Mouse (Mus musculus): ENCODE data around the gene Ccdc149. TPM values are rescaled to one million over a fixed set of nuclear protein-coding genes. Genes with fewer than 3 reads are reported as not detected.
A peak's percentile ranks its signal among the peaks of the same experiment; 100 is the strongest.

The Ccdc149 gene
- polyA plus RNA-seq, 1 experiment from 2014 or later = 0.42 TPM

DNA sequence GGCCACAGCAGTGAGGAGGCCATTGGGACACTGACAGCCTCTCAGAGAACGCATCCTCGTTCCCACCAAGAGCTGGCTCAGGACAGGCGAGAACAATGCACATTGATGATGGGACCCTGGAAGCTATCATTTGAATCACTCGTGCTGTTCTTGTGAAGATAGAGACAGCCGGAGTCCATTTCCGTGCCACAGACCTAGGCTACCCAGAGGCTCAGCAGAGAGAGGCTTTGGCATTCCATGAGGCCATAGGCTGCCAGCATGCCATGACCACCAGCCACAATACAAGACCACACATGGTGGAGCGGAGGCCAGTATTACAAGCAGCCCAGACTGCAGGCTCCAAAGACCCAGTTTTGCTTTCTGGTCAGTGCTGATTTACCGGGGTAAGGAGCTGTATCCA, 88.5 kb downstream of the Ccdc149 start:
- DNase-seq (ENCODE audit: low spot score) = no peak

DNA sequence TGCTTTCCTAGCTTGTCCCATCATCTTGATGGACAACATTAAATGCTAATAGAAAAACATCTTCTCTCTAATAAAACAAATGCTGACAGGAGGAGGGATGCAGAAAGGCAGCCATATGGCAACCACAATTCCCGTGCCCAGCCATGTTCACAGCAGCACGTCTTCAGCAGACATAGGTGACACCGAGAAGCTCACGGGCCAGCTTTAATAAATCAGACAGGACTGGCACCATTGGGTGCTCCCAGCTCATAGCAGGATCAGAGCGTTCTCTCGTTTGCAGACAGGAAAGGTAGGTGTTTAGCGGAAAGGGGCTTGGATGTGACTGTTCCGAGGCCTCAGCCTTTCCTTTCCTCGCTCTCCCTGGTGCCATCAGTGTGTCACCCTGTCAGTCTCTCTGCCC, 95.5 kb downstream of the Ccdc149 start:
- no peak for DNase-seq (ENCODE audit: low spot score)

DNA sequence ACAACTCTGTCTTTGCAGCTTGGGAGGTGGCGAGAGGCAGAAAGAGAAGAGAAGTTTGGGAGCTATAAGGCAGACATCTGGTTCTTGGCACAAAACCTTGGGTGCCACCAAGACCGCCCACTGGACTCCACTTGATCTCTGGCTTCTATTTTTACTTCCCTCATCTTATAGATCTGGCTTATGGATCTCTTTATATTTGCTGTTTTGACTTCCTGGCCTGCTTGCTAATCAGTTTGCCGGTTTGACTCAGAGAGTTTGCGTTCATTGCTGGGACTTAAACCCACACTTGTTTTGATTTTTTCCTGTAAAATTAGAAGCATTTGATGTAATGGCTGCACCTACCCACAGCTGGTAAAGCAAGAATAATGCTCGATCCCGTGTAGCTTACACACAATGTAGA, 100.4 kb downstream of the Ccdc149 start:
- DNase-seq (ENCODE audit: low spot score) = no peak

DNA sequence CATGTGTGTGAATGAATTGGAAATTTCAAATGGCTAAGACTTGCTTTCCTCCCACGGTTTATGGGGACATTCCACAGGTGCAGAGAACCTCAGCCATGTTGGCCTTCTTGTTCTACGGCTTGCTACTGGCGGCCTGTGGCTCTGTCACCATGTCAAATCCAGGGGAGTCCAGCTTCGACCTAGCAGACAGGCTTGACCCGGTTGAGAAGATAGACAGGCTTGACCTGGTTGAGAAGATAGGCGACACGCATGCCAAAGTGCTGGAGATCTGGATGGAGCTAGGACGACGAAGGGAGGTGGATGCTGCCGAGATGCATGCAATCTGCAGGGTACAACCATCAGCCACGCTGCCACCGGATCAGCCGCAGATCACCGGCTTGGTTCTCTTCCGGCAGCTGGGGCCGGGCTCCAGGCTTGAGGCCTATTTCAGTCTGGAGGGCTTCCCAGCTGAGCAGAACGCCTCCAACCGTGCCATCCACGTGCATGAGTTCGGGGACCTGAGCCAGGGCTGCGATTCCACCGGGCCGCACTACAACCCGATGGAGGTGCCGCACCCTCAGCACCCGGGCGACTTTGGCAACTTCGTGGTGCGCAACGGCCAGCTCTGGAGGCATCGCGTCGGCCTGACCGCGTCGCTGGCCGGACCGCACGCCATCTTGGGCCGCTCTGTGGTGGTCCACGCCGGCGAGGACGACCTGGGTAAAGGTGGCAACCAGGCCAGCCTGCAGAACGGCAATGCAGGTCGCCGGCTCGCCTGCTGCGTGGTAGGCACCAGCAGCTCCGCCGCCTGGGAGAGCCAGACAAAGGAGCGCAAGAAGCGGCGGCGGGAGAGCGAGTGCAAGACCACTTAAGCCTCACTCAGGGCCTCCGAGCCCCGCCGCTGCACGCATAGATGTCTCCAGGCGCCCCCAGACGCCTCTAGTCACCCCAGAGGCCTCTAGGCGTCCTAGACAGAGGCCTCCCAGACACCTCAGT, 103.2 kb downstream of the Ccdc149 start:
- no peak for DNase-seq (ENCODE audit: low spot score)

DNA sequence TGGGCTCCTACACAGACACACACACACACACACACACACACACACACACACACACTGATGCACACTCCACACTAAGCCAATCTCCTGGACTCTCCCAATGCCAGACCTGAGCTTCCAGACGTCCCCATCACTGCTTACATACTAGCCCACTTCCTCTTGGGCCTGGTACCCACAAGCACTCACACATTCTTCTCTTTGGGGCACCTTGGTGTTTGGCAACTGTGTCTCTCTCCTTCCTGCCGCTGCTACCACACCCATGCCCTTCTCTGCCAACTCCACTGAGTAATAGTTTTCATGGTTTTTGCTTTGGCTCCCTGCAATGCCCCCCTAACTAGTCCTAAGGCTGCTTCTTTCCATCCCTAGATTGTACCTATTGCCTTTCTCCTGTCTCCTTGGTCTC, 104.7 kb downstream of the Ccdc149 start:
- no peak for DNase-seq (ENCODE audit: low spot score)

DNA sequence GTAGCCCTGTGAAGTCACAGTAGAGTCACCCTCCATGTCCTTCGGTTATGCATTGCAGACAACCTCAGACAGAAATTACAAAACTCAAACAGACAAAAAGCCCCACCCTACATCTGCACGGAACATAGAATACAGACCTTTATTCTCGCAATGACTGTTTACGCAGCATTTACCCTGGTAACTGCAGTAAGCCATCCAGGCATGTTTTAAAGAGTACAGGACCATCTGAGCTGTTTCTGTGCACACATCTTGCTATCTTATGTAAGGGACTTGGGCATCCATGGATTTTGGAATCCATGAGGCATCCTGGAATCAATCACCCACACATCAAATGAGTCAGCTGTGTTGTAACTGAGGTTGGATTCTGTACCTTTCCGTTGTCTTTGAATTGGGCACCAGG, 105.4 kb downstream of the Ccdc149 start:
- DNase-seq (ENCODE audit: low spot score) = no peak

DNA sequence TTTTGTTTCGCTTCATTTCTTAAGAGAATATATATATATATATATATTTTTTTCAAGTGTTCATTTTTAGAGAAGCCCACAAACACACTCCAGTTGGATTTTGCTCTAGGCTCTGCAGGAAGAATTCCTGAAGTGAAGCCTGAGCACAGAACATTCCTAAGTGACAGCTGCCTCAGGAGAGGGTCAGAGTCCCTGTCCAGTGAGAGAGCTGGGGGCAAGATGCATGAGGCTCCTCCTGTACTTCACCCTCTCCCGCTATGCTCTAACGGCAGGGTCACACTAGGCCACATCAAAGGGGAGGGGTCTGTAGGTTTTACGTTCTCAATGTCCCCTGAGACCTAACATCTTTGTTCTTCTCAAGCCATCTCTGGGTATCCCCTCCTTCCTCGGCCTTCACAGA, 106.8 kb downstream of the Ccdc149 start:
- no peak for DNase-seq (ENCODE audit: low spot score)

DNA sequence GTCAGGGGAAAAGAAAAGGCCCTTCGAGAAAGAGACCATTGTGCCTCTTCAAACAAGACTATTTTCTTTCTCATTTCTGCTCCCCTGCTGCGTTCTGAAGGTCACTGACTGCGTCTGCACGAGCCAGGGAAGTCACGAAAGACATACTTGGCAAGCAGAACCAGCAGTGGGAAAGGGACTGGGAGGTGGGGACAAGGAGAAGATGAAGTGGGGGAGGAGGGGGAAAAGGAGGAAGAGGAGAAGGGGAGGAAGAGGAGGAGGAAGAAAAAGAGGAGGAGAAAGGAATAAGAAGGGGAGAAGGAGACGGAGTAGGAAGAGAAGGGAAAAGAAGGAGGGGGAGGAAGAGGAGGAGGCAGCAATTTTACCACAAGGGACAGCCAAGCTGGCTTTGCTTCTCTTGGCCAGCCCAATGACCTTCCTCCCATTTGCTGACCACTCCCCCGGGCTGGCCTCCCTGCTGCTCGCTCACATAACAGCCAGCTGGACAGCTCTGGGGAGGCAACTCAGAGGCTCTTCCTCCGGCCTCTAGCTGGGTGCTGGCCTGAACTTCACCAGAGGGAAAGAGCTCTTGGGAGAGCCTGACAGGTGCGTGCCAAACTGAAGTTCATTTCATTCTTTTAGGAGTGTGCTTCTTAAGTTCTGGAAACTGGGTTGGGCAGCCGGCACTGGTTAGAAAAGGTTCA, 107.7 kb downstream of the Ccdc149 start, which contains the start of gene Sod3:
Gene Sod3 (plus strand): TSS at position 324 of the 683 bp plus-strand sequence.
- DNase-seq (ENCODE audit: low spot score) = no peak

DNA sequence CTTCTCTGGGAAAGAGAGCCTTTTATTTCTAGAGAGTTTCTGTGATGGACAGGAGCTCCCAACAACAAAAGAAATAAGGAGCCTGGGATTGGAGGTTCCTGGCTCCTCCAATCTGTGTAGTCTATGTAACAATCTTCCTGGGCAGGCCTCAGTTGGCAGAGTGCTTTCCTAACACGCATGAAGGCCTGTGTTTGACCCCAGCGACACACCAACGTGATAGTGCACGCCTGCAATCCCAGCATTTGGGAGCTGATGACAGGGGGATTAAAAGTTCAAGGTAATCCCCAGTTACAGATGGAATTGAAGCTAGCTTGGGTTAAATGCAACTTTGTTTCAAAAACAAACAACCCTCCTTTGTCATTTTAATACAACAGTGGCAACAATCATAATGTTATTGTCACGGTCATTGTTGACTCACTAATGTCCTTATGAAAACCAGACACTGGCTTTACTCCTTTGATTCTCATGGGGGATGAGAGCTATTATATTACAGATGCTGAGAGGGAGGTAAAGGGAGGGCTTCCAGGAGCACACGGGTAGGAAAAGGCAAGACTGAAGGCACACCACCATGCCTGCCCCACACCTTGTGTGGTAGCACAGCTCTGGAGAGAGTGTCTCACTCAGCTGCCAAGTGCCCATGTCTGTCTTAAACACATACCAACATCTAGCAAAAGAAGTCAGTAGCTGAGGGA, 108.4 kb downstream of the Ccdc149 start:
- DNase-seq (ENCODE audit: low spot score) = no peak

DNA sequence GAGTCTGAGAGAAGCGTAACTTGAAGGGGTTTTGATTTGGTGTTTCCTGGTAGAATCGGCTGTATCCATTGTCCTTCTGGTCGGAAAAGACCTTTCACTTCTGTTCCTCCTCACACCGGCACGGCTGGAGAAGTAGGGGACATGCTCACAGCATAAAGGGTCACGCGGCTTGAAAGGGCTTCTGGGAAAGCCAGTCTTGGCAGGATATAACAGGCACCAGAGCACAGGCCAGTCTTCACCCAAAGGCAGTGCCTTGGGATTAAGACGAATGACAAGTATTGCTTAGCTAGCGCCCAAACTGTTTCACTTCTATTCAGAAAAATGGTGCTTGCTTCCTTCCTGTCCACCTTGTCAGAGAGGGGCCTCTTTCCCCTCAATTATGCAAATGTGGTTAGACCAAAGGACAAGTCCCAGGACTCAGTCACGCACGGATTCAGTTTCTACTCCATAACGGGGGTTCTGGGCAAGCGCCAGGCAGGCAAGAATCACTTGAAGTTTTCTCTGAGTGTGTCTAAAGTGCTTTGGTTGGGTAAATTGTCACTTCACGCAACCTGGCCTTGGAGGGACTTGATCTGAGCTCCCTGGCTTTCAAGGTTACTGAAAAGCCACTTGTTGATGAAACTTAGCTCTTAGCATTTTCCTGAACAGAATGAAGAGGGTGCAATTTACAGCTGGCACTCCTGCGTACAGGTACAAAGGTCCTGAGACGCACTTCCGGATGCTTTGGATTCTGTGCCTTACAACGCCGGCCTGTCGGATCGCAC, 110.9 kb downstream of the Ccdc149 start:
- no peak for DNase-seq (ENCODE audit: low spot score)

DNA sequence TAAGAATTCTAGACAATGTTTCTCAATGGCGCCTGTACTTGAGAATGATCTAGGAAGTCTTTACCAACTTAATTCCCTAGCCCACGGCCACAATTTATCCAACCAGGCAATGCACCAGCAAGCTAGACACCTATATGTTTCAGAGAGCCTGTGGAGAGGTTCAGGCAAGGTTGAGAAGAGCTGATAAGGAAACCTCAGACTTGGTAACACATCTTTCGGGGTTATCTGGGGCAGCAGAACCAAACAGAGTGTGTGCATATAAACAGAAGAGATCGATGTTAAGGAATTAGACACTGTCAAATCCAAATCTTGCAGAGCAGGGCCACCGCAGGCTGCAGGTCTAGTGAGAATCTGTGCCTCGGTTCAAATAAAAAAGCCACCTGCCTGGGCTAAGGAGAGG, 113.2 kb downstream of the Ccdc149 start:
- DNase-seq (ENCODE audit: low spot score) = no peak

DNA sequence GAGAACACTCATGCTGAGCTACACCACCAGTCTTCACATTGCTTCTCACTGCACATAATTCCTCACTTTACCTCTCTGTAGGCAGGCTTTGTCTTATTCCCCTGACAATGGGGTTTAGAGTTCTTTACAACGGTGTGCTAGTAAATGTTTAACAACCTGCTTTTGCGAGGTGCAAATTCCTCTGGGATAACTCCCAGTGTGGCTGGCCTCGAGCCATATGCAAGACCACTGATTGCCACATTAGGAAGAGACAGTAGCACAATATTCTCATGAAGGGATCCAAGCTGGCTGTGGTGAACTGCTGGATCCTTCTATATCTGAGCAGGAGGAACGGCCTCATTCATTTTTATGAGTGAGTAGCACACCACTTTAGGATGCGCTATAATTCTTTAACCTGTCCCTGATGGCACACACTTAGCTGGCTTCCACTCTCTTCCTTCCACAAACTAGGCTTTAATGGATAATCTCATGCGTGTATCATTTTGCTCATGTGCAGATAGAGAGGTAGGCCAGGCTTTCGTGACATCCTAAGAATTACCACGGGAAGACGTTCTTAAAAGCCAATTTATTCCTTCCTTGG, 114.1 kb downstream of the Ccdc149 start:
- DNase-seq (ENCODE audit: low spot score) = no peak

DNA sequence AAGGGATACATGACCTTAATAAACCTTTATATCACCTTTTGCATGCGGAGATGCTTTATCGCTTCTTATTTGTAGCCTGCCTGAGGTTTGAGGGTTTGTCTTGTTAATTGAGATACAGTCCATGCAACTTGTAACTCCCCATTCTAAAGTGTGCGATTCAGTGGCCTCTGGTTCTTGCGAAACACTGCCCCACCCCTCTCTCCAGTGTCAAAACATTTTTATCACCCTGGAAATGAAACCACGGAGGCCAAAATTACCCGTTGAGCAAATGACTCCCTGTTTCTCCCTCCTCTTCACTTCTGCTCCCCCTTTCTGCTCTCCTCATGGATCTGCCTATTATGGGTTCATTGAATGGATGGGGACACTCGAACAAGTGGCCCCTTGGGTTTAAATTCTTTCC, 115.7 kb downstream of the Ccdc149 start:
- no peak for DNase-seq (ENCODE audit: low spot score)

DNA sequence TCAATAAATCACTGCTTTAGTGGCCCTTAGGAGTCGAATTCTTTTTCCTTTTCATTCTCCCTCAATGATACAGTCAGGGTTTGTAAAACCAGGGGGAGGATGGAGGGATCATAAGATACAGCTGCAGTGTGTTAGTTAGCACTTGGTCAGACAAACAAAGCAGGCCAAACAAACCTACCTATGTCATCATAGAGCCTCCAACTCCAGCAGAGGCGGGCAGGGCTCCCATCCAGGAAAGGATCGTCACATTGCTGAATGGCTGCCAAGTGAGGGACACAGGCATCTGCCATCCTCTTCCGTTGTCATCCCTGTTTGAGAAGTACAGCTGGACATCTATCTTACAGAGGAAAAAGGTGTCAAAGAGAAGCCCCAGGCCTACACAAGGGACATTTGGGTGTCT, 116.9 kb downstream of the Ccdc149 start:
- DNase-seq (ENCODE audit: low spot score) = no peak

DNA sequence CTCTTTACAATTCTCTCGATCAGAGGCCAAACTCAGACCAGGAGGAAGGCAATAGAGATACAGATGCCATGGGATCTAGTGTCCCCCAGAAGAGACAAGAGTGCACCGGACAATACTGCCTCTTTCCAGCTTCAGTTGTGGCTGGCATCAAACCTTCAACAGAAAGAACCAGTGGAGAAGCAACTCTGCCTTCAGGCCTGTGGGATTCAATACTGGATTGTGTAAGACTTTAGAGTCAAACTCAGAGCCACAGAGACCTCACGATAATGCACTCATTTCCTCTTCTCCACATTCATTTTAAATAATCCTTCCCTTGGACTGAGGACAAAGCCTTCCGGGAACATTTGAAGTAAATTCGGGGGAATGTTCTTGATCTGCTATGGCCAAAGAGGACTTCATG, 118.6 kb downstream of the Ccdc149 start:
- no peak for DNase-seq (ENCODE audit: low spot score)

DNA sequence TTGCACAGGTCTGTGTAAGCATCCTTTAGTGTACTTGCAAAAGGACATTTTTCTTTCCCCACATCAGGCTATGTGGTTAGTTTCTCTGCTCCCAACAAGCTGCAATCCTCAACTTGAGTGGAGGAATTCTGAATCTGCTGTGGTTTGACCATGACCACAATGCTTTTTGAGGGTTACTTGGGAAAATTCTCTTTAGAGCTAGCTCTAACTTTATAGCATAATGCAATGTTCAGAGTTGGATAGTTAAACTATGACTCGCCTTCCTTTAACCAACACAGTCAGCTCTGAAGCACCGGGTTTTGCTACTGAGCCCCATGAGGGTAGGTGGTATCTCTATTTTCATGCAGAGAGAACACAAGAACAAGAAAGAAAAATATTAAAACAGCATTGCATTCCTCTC, 119.8 kb downstream of the Ccdc149 start:
- DNase-seq (ENCODE audit: low spot score) = no peak

DNA sequence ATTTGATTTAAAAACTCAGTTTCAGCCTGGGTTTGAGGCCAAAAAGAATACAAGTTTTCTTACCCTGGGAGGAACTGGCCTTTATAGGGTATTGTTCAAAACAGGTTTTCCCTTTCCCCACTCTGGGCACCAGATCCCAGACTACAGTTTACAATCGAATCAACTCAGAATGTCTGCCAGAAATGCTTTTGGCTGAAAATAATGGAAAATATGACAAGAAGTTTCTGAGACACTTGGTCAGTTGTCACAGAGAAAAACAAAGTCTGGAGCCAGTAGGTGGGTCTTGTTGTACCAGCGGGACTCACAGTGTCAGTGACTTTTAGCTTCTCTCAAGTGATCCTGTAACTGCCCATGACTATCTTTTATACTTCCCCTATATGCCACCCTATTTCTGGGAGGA, 120.9 kb downstream of the Ccdc149 start:
- no peak for DNase-seq (ENCODE audit: low spot score)

DNA sequence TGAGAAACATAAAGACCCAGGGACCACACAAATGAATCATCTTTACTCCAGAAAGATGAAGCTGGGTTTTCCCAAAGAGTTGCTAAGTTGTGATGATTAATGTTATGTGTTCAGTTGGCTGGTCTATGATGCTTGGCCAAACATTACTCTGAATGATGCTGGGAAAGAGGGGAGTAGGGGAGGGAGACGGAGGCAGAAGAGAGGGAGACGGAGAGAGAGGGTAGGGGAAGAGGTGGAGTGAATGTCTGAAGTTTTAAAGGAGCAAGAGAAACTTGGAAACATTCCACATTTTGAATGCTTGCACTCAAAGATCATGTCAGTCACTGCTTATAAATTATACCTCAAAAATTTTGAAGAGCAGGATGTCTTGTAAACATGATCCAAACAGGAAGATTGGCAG, 124.4 kb downstream of the Ccdc149 start:
- DNase-seq (ENCODE audit: low spot score) = no peak

DNA sequence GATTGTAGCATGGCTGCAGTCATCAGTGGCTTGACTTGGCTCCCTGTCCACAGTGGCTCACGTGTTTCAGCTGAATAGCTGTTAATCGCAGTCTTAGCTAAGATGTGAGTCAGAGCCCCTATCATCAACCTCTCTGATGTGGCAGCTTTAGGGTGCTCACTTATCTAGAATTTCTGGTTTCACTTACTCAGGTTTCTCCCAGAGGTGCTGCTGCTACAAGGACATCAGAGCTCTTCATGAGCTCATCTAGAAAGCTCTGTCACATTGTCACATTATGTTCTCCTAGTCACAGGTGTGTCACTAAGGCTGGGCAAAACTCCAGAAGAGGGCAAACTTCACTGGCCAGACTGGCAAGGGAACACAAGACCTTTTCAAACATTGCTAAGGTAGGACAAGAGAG, 132.2 kb downstream of the Ccdc149 start:
- DNase-seq (ENCODE audit: low spot score) = no peak

DNA sequence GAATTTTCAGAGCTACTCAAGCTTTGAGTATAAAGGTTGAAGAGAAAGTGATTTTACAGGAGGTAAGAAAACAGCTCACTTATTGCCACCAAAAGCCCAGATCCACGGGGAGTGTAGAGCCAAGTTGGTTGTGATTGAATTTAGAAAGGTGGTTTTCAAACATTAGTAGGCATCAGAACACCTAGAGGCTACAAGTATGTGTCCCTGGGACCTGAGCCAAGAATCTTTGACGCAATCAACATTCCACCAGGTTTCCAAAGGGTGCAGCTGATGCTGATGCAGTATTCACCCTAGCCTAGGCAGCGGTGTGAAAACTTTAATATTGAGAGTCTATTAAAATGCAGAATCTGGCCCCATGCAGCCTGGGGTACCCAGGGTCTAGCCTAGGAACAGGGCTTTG, 135.7 kb downstream of the Ccdc149 start:
- DNase-seq (ENCODE audit: low spot score) = no peak

DNA sequence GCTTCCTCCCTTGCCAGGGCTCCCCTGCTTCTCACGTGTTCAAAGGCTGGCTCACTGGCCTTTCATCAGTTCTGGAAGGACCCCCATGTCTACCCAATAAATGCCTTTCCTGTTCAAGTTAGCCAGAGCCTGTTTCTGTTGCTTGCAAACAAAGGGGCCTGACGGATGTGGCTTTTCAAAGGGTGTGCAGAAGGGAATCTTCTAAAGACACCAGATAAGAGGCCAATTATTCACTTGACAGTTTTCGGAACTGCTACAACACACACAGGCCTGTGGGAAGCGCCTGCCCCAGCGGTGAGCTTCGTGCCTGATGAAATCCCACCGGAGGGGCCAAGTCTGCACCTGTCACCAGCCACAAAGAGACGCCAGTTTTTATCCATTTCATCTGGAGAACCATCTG, 139.2 kb downstream of the Ccdc149 start:
- DNase-seq (ENCODE audit: low spot score) = peak; percentile 50

Data from thymus, postnatal 0 days (tissue).